Mouse (Mus musculus): Measurements from ENCODE around the gene Cnnm4.

The Cnnm4 gene

DNA sequence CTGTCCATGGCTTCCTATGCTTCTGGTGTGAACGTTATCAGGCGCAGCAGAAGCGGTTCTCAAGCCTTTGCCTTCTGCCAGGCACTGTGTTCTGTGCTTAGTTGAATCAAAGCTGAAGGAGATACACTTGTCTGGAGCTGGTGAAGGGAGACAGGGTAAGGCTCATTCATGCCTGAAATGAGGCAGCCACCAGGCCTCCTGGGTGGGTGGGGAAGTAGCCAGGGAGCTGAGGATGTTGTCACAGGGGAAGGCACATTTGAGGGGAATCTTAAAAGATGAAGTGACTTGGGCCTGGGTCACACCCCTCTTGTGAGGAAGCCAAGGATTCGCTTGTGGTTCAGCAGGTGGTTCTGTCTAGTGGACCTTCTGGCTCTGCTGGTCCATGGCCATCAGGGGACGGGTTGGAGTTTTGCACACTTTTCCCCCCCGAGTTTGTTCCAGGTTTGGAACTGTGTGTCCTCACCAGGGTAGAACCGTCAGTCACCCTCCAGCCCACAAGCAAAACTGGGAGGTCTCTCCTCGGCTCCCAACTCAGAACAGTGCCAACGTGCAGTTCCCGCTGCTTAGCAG is 1.9 kb downstream of the Cnnm4 start:
- DNase-seq (ENCODE audit: low read depth, low spot score) = no peak

DNA sequence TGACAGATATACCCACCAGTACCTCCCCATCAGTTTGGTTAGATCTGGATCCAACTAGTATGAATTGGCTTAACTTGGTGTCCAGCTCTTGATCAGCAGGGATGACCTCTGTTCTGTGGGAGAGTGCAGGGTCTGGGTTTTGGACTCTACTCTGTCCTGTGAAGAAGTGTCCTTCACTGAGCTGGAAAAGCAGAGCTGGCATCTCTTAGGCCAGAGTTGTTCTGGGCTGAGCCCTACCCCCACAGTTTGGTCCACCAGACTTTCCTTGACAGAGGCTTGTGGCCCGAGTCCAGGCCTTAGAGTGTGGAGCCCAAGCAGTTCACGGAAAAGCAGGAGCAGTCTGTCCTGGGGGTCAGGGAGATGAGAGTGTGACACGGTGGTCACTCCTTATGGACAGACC is 3.2 kb downstream of the Cnnm4 start:
- no peak for DNase-seq (ENCODE audit: low read depth, low spot score)

DNA sequence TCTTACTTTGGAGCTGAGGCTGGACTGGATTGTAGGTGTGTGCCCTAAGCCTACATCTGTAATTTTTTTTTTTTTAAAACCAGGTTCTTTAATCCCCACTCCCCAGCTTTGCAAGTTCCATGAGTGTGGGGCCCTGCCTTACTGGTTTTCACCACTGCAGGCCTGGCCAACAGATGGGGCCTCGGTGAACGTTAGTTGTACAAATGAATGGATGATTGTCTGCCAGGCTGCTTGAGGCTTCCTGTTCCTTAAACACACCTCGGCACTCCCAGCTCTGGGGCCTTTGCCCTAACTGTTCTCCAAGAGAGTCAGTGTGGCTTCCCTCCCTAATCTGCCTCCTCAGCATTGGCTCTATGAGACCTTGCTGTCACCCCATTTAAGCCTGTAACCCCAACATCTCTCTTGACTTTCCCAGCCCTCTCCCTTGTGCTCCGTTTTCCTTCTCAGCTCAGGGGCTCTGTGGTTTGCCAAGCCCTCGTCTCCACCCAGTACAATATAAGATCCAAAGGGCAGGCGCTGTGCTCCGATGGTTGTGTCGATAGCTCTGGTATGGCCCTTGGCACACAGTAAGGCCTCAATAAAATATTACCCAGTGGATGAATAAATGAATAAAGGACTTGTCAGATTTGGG is 4.2 kb downstream of the Cnnm4 start:
- no peak for DNase-seq (ENCODE audit: low read depth, low spot score)

DNA sequence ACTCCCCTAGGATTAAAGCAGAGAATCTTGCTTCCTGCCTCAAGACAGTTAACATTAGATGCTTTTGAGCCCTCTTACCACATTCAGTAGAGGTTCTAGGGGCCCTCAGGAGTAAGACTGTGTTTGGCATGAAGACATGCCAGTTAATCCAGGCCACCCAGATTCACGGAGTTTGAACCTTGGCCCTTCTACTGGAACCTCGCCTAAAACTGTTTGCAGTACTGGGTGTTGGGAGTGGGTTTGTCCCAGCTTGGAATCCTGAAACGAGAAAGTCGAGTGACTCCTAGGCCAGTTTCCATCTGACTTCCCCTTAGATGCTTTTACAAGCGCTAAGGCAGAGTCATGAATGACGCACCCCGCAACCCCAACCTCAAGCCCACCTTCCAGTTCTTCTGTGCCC is 5.0 kb downstream of the Cnnm4 start:
- no peak for DNase-seq (ENCODE audit: low read depth, low spot score)

DNA sequence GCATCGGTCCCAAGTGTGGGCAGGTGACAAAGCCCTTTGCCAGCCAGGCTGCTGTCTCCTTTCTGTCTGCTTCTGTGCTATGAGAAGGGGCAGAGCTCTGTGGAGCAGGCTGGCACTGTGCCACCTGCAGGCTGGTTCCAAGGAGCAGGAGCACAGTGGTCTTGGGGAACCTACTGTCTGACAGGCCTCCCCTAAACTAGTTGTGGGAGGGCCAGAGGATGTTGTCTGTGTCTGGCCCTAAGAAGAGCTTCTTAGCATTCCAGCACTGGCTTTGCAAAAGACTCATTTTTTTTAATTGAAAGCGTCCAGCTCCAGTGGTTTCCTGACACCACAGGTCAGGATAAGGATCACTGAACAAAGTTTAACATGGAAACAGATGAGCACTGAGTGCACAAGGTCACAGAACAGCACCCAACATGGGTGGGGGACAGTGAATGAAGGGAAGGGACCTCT is 6.9 kb downstream of the Cnnm4 start:
- DNase-seq (ENCODE audit: low read depth, low spot score) = no peak

DNA sequence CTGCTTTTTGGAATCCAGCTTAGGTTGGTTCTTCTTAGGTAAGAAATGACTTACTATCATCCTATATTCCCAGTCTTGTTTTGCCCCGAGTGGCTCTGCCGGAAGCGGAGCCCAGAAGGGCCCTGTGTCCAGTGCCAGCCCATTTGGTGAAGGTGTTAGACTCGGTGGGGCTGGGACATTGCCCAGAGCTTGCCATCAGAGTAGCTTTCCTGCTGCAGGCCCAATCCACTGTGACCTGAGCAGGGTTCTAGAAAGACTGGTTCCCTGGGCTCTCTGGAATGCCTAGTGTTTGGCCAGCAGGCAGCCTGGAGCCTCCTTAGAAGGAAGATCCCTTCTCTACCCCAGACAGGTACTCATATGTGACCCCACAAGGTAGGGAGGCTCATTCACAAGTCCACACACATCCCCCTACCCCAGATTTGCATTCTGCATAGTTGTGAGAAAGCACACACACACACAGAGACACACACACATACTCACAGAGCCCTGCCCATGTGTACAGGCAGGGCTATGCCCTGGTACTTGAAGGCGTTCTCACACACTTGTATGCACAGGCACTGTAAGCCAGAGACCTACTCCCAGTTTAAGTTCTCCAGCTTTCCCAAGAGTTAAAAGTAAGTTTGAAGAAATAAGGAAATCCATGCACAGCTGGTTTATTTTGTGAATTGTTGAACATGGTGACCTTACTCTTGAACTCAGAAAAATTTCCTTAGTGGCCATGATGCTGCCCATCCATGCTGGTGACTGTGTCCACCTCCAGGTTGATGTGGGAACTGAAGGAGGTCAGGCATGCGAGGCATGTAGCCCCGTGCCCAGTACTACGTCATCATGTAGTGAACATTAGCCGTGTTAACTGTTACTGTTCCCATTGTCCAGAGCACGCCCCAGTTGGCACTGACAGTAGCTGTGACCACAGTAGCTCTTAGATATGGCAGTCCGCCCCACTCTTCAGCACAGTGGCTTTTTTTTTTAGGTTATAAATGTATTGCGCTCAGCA is 8.8 kb downstream of the Cnnm4 start:
- DNase-seq (ENCODE audit: low read depth, low spot score) = no peak

DNA sequence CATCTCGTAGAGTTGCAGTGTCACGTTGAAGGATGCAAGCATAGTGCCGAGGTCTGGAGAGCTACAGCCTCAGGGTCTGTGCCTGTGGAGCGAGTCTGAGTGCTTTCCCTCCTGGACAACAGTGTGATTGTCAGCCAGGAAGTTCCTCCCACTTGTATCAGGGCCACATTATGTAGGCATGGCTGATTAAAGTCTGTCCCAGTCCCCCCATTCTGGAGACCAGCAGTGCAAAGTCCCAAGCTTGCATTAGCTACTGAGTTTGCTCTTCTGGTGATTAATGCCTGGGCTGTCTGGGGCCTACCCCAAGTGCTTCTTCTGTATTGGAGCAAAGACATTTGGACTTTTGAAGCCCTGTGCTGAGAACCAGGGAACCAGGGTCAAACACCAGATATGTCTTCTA is 12.4 kb downstream of the Cnnm4 start:
- DNase-seq (ENCODE audit: low read depth, low spot score) = no peak

DNA sequence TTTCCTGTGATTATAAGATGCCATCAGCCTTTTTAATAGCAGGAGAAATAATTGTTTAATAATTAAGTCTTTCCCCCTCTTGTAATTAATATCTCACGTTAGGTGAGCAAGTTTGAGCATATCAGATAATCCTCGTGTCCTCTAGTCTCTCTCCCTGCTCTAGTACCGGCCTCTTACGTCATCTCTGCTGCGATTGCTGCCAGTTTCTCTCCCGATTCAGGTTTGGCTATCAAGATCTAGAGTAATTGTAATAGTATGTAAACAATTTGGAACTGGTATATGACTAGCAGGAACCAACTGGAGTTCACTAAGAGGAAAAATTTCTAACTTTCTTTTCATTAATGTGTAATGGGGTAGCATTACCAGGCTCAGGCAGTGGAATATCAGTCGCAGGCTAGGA is 13.7 kb downstream of the Cnnm4 start:
- no peak for DNase-seq (ENCODE audit: low read depth, low spot score)

DNA sequence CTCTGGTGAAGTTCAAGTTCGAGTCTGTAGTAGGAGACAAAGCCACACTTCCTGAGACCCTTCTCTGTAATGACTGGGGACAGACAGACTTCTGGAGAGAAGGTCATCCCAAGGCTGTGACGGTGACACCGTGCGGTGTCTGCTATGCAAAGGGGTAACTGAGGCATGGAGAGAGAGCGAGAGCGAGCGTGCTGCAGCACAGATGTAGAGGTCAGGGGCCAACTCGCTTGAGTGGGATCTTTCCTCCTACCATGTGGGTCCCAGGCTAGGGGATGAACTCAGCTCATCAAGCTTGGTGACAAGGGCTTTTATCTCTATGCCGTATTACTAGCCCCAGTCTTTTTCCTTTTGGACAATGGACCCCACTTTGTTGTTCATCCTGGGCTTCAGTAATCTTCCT is 15.7 kb downstream of the Cnnm4 start:
- no peak for DNase-seq (ENCODE audit: low read depth, low spot score)

DNA sequence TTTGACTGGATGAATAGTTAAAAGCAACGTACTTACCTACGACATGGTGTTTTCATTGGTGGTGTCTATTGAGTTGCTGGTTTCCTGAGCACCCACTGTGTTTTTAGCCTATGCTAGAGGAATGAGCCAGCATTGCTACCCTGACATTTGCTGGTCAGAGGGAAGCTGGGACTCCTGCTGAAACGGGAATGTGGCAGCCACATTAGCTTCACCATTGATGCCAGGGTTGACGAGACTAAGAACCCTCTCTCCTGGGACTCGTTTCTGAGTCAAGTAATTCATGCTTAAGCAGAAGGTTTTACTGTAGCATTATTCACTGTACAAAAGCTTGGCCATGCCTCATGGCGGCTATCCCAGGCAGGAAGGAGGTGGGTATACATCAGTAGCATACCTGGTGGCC is 18.2 kb downstream of the Cnnm4 start:
- DNase-seq (ENCODE audit: low read depth, low spot score) = no peak

DNA sequence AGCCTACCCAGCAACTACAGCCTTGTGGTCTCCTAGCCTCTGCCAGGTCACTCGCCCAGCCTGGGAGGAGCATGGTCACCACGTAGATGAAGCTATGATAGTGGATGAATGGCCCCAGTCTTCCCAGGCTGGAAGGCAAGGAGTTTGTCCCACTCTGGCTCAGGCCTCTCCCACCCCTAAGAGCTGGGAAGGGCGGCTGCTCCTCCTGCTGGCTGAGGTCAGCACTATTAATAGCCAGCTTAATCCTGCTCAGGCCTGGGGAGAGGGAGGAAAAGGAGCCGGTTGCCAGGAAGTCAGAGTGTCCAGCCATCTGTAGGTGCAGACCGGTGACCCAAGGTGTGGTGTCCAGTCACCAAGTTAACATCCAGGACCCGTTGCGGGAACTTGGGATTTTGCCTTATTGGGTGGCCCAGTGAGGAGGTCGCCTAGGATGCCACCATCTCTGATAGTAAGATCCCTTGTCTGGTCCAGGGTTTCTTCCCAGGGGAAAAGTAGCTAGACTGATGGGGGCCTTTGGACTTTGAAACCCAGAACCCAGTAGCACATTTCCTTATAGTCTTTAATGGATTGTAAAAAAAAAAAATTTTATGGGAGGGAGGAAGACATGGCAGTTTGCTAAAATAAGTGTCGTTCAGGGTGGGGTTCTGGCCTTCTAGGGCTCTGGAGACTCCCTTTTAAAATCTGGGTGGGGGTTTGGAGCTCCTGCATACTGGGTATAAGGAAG is 21.2 kb downstream of the Cnnm4 start:
- DNase-seq (ENCODE audit: low read depth, low spot score) = no peak

DNA sequence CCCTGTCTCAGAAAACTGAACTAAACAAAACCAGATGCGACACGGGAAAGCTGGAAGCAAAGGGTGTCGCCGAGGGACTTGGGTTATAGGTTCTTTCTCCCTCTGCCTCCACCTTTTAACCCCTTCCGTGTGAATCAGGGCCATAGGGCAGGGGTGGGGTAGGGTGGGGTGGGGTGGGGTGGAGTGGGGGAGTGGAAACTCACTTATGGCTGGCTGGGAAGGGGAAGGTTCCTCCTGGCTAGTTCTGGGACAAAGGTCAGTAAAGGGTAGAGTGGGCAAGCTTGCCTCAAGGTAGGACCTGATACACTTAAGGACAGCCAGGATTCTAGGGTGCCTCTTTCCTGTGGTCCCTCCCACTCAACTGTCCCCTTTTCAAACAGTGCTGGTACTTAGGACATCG is 21.9 kb downstream of the Cnnm4 start:
- DNase-seq (ENCODE audit: low read depth, low spot score) = no peak

DNA sequence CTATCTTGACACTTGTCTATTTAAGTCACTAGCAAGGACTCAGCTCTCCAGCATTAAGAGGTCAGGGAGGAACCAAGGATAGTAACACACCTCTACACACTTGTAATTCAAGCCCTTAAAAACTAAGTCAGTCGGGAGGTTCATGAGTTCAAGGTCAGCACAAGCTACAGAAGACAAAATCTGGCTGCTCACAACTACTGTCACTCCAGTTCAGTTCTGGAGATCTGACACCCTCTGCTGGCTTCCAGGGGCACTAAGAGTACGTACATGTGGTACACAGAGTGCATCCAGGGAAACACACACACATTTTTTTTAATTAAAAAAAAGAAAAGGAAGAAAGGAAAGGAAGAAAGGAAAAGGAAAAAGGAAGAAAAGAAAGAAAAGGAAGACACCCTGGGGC is 25.3 kb downstream of the Cnnm4 start:
- DNase-seq (ENCODE audit: low read depth, low spot score) = no peak

DNA sequence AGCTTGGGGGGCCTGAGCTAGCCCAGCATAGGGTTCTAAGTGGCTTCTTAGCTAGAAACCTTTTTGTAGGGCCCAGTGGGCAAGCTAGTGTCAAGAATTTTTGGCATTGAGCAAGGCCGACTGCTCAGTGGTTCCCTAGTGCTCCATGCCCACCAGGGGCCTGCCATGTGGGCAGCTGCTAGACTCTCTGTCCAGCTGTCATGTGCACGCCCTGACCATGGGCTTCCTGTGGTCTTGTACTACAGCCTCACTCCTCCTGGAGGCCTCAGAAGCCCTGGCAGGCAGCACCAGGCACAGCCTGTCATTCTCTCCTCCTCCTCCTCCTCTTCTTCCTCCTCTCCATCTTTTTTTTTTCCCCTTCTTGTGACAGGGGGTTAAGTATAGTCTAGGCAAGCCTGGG is 25.9 kb downstream of the Cnnm4 start:
- no peak for DNase-seq (ENCODE audit: low read depth, low spot score)

DNA sequence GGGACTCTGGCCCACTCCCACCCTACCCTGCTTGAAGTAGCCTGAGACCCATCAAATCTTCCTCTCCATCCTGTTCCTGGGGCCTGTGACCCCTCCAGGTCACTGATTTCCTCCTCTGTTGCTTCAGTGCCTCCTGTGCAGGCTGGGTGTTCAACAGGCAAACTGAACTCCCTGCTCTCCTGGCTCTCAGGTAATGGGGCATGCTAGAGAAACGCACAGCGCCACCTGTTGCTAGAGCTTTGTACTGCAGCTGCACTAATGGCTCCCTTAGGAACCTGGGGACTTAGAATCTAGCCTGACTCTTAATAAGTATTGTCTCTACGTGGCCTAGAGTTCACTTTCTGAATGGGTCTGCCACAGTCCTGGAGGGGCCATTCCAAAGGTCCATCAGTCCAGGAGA is 29.8 kb downstream of the Cnnm4 start:
- DNase-seq (ENCODE audit: low read depth, low spot score) = no peak

DNA sequence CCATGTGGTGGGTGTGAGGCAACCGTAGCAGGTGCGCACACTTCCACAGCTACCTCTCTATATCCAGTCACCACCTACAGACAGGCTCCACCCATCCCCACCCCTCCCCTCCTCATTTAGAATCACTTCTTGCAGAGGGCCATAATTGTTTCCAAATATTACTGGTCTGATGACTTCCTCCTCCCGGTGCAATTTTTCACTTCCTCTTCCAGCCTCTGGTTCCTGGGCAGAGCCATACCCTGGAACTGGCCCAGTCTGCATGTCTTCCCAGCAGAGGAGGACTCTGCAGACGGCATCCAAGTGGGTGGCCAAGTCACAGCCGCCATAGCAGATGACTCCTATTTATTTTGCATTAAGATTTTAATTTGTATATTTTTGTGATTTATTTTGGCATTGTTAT is 36.8 kb downstream of the Cnnm4 start:
- no peak for DNase-seq (ENCODE audit: low read depth, low spot score)

DNA sequence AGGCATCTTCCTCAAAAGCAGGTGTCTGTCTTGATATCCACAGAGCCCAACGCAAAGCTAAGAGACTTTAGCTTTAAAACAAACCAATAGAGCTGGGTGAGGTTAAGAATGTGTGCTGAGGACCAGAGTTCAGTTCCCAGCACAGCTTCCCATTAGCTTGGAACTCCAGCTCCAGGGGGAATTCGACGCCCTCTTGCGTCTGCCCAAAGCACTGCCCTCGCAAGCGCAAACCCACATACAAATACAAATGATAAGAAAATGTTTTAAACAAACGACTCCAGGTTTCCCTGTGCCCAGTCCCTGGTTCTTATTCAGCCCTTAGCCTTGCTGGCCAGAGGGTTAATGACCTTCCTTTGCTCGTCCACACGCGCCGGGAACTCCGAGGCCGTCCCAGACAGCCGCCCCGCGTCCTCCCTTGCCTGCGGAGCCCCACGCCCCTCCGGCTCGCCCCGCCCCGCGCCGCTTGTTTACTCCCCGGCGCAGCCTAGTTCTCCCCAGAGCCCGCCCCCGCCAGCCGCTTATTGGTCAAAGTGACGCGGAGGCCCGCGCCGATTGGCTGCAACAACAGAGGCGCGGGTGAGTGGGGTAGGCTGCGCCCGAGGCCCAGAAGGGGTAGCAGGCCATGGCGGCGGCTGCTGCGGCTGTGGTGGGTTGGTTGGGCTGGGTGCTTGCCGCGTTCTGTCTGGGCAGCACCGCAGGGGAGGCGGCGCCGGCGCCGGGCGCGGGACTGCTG is 40.0 kb downstream of the Cnnm4 start, which contains the start of gene Cnnm3:
TSS of gene Cnnm3 (plus strand) at position 579 of the 733 bp plus-strand sequence.
- DNase-seq (ENCODE audit: low read depth, low spot score) = peak; percentile 93

DNA sequence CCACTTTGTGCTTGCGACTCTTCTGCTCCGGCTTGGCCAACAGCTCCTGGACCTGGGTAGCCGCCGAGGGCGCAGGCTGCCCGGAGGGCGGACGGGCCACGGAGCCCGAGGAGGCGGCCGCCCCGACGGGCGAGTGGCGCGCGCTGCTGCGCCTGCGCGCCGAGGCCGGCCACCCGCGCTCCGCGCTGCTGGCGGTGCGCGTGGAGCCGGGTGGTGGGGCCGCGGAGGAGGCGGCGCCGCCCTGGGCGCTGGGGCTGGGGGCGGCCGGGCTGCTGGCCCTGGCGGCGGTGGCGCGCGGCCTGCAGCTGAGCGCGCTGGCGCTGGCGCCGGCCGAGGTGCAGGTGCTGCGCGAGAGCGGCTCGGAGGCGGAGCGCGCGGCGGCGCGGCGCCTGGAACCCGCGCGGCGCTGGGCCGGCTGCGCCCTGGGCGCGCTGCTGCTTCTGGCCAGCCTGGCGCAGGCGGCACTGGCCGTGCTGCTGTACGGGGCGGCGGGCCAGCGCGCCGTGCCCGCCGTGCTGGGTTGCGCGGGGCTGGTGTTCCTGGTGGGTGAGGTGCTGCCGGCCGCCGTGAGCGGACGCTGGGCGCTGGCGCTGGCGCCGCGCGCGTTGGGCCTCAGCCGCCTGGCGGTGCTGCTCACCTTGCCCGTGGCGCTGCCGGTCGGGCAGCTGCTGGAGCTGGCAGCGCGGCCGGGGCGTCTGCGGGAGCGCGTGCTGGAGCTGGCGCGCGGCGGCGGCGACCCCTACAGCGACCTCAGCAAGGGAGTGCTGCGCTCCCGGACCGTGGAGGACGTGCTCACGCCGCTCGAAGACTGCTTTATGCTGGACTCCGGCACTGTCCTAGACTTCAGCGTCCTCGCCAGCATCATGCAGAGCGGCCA is 40.9 kb downstream of the Cnnm4 start:
- peak; percentile 34 for DNase-seq (ENCODE audit: low read depth, low spot score)

DNA sequence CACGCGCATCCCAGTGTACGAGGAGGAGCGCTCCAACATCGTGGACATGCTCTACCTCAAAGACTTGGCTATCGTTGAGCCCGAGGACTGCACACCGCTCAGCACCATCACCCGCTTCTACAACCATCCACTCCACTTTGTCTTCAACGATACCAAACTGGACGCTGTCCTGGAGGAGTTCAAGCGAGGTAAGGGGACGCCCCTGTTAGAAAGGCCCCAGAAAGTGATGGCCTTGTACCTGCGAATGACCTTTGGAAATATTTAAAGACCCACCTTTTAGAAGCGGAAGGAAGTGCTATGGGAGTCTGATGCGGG is 41.5 kb downstream of the Cnnm4 start:
- DNase-seq (ENCODE audit: low read depth, low spot score) = no peak

DNA sequence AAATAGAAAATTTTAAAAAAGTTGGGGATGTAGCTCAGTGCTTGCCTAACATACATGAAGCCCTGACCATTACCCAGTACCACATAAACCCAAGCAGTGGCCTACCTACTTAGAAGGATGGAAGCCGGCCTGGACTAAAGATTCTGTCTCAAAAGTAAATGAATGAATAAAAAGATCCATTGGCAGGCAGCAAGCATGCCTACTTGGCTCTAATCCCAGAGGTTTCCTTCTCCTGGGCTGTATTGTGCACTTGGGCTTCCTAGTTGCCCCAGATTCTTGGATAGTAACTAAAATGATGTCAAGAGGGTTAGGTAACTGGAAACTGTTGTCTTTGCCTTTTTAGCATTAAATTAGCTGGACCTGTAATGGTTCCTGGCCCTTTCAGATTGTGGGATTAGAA is 41.9 kb downstream of the Cnnm4 start:
- no peak for DNase-seq (ENCODE audit: low read depth, low spot score)

Data from brain, embryonic 18.5 days (tissue).